Mouse (Mus musculus): Measurements from ENCODE around the gene Pitpnm2. TPM values are rescaled to one million over a fixed set of nuclear protein-coding genes. Genes with fewer than 3 reads are reported as not detected.

The Pitpnm2 gene
- polyA plus RNA-seq, 1 experiment from 2014 or later: 6.0 TPM

DNA sequence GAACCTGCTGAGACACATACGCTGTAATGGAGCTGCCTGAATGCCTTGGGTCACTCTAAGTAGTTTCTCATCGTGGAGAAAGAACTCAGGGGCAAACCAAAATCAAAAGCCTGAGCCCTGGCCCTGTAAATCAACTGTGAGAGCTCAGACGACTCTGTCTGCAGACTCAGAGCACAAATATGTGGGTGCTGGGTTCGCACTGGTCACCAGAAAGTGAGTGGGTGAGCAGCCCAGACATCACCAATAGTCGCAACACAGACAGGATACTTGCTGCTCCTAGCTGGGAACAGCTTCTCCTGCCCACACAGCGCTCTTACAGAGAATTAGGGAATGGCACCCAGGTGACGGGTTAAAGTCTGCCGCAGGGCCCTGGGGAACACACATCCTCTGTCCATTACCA lies 4.0 kb upstream of the Pitpnm2 start:
- Histone ChIP-seq H3K27ac (ENCODE audit: low read depth, low read length) (no peak overlapping the region), H3K9me3 (ENCODE audit: control insufficient read depth, low read length) (no peaks in the 10 kb centered on the region), H3K9ac (ENCODE audit: low read depth, low read length) (no peak overlapping the region), H3K36me3 (ENCODE audit: control insufficient read depth, insufficient read depth, low read length) (0 out of 2 replicates have a peak, but pooled peaks cover 5% of the 10 kb centered on the region), H3K4me3 (ENCODE audit: low read depth, low read length) (no peak overlapping the region), H3K4me2 (replicated peaks; ENCODE audit: low read depth, low read length) (no peak overlapping the region), H3K4me1 (replicated peaks; ENCODE audit: control insufficient read depth, insufficient read depth, low read length) (peaks cover 6% of the 10 kb centered on the region), H3K27me3 (ENCODE audit: control insufficient read depth, insufficient read depth, low read length) (no peaks in the 10 kb centered on the region)
- ATAC-seq (ENCODE audit: low FRiP score): no peak
- no peak for DNase-seq (ENCODE audit: low spot score)
- 86% methylated on average over 8 of the region's 8 CpGs for WGBS

DNA sequence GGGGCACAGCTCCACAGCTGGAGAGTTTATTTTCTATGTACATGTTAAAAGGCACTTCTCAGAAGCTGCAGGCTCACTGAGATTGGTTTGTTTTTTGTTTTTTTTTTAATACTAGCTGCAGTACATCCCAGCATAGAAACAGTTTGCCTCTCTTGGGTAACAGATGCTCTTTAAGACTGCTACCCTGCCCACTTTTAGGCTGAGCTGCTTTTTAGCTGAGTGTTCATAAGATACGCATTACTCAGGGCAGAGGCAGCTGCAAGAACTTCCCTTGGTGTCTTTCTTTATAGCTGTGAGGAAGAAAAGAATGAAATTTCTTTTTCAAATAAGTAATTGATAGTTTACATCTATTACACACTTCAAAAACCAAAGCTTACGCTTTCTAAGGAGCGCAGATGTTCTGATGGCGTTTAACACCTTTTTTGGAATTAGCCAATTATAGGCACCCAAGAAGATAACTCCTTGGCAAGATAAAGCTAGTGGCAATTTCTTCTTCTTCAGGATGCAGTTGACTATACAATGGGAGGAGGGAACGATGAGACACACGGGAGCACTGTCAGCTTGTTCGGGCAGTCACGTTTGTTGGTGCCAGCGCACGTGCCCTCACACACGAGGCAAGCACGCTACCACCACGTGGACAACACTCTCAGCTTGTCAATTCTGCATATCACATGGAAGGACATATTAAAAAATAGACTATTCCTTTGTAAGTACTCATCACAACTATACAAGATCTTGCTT lies 3.2 kb upstream of the Pitpnm2 start:
- no peak overlapping the region for H3K4me3 ChIP-seq (ENCODE audit: low read depth, low read length)
- no peak for ATAC-seq (ENCODE audit: low FRiP score)
- no peaks in the 10 kb centered on the region for H3K9me3 ChIP-seq (ENCODE audit: control insufficient read depth, low read length)
- H3K36me3 ChIP-seq (ENCODE audit: control insufficient read depth, insufficient read depth, low read length): 0 out of 2 replicates have a peak, but pooled peaks cover 5% of the 10 kb centered on the region
- no peak for DNase-seq (ENCODE audit: low spot score)
- WGBS: 95% methylated on average over 13 of the region's 13 CpGs
- H3K4me2 ChIP-seq (replicated peaks; ENCODE audit: low read depth, low read length): no peak overlapping the region
- no peak overlapping the region for H3K27ac ChIP-seq (ENCODE audit: low read depth, low read length)
- H3K4me1 ChIP-seq (replicated peaks; ENCODE audit: control insufficient read depth, insufficient read depth, low read length): peaks cover 6% of the 10 kb centered on the region
- H3K27me3 ChIP-seq (ENCODE audit: control insufficient read depth, insufficient read depth, low read length): no peaks in the 10 kb centered on the region
- no peak overlapping the region for H3K9ac ChIP-seq (ENCODE audit: low read depth, low read length)

GRCm38 (mm10) chr5:124251070-124251469 lies 1.5 kb upstream of the Pitpnm2 start:
- Histone ChIP-seq H3K4me1 (replicated peaks; ENCODE audit: control insufficient read depth, insufficient read depth, low read length) (peaks cover 6% of the 10 kb centered on the region), H3K36me3 (ENCODE audit: control insufficient read depth, insufficient read depth, low read length) (no peaks in the 10 kb centered on the region), H3K27me3 (ENCODE audit: control insufficient read depth, insufficient read depth, low read length) (no peaks in the 10 kb centered on the region), H3K9ac (ENCODE audit: low read depth, low read length) (no peak overlapping the region), H3K4me2 (replicated peaks; ENCODE audit: low read depth, low read length) (no peak overlapping the region), H3K4me3 (ENCODE audit: low read depth, low read length) (no peak overlapping the region), H3K9me3 (ENCODE audit: control insufficient read depth, low read length) (no peaks in the 10 kb centered on the region), H3K27ac (ENCODE audit: low read depth, low read length) (no peak overlapping the region)
- 90% methylated on average over 5 of the region's 5 CpGs for WGBS
- ATAC-seq (ENCODE audit: low FRiP score): no peak
- no peak for DNase-seq (ENCODE audit: low spot score)

DNA sequence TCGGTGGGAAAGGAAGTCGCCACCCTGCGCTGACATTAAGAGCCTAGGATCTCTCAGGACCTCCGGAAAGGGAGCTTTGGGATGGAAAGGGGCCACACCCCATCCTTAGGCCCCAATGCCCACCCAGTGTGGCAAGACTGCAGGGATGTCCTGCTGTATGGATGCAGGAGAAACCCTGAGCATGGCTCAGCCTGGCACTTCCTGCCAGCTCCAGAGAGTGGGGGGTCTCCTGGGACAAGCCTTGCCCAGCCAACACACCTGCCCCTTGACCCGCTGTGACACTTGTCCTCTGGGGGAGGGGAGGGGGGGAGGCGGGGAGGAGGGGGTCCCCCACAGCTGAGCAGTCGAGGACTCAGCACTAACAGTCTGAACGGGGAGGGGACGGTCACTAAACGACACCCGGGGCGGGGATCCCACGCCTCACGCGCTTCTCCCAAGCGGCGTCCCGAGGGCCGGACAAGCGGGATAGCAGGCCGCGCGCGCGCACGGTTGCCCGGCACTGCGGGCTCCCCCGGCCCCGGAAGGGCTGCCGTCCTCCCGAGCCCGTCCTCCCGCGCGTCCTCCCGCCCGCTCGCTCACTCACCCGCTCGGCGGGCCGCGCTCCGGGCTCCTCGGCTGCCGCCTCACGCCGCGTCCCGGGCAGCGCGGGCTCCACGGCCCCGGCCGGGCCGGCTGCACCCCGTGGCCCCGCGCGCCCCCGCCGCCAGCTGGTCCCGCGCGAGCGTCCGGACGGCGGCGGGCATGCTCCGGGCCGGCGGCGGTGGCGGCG lies 531 bp downstream of the Pitpnm2 start:
- DNase-seq (ENCODE audit: low spot score): peak; percentile 71
- Histone ChIP-seq H3K4me1 (replicated peaks; ENCODE audit: control insufficient read depth, insufficient read depth, low read length) (peaks cover 6% of the 10 kb centered on the region), H3K36me3 (ENCODE audit: control insufficient read depth, insufficient read depth, low read length) (no peaks in the 10 kb centered on the region), H3K27ac (ENCODE audit: low read depth, low read length) (peak overlapping the region; percentile 71), H3K4me3 (ENCODE audit: low read depth, low read length) (peak overlapping the region; percentile 60), H3K9ac (ENCODE audit: low read depth, low read length) (peak overlapping the region; percentile 87), H3K27me3 (ENCODE audit: control insufficient read depth, insufficient read depth, low read length) (no peaks in the 10 kb centered on the region), H3K9me3 (ENCODE audit: control insufficient read depth, low read length) (no peaks in the 10 kb centered on the region), H3K4me2 (replicated peaks; ENCODE audit: low read depth, low read length) (peak overlapping the region; percentile 92)
- WGBS: 1% methylated on average over 23 of the region's 77 CpGs
- peak; percentile 65 for ATAC-seq (ENCODE audit: low FRiP score)

GRCm38 (mm10) chr5:124247986-124248626 lies 1.5 kb downstream of the Pitpnm2 start:
- H3K4me2 ChIP-seq (replicated peaks; ENCODE audit: low read depth, low read length): peak overlapping the region; percentile 7
- WGBS: 23% methylated on average over 9 of the region's 9 CpGs
- peaks cover 6% of the 10 kb centered on the region for H3K4me1 ChIP-seq (replicated peaks; ENCODE audit: control insufficient read depth, insufficient read depth, low read length)
- no peak overlapping the region for H3K4me3 ChIP-seq (ENCODE audit: low read depth, low read length)
- H3K9ac ChIP-seq (ENCODE audit: low read depth, low read length): no peak overlapping the region
- no peaks in the 10 kb centered on the region for H3K9me3 ChIP-seq (ENCODE audit: control insufficient read depth, low read length)
- H3K36me3 ChIP-seq (ENCODE audit: control insufficient read depth, insufficient read depth, low read length): no peaks in the 10 kb centered on the region
- DNase-seq (ENCODE audit: low spot score) (no peak), ATAC-seq (ENCODE audit: low FRiP score) (no peak)
- no peaks in the 10 kb centered on the region for H3K27me3 ChIP-seq (ENCODE audit: control insufficient read depth, insufficient read depth, low read length)
- H3K27ac ChIP-seq (ENCODE audit: low read depth, low read length): no peak overlapping the region

GRCm38 (mm10) chr5:124247296-124247695 lies 2.3 kb downstream of the Pitpnm2 start:
- WGBS: 29% methylated on average over 7 of the region's 7 CpGs

DNA sequence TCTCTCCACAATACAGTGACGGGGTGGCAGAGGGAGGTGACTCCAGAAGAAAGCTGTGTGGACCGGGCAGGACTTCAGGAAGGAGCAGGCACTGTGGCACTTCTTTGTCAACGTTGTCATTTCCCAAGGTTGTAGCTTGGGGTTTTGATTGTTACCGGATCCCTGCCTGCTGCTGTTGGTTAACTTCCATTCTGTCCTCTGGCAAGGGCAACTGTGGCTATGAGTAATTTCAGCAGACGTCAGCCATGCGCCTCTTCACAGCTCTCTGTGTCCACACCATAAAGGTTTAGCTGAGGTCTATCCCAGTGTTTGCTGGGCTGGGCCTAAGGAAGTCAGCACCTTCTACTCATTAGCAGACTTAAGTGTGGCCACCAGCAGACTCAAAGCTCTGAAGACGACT lies 4.7 kb downstream of the Pitpnm2 start:
- no peak overlapping the region for H3K9ac ChIP-seq (ENCODE audit: low read depth, low read length)
- no peaks in the 10 kb centered on the region for H3K27me3 ChIP-seq (ENCODE audit: control insufficient read depth, insufficient read depth, low read length)
- ATAC-seq (ENCODE audit: low FRiP score): no peak
- no peaks in the 10 kb centered on the region for H3K36me3 ChIP-seq (ENCODE audit: control insufficient read depth, insufficient read depth, low read length)
- no peaks in the 10 kb centered on the region for H3K9me3 ChIP-seq (ENCODE audit: control insufficient read depth, low read length)
- H3K4me3 ChIP-seq (ENCODE audit: low read depth, low read length): no peak overlapping the region
- no peak overlapping the region for H3K4me2 ChIP-seq (replicated peaks; ENCODE audit: low read depth, low read length)
- DNase-seq (ENCODE audit: low spot score): no peak
- 90% methylated on average over 7 of the region's 7 CpGs for WGBS
- no peak overlapping the region for H3K27ac ChIP-seq (ENCODE audit: low read depth, low read length)
- peaks cover 14% of the 10 kb centered on the region for H3K4me1 ChIP-seq (replicated peaks; ENCODE audit: control insufficient read depth, insufficient read depth, low read length)

More at GRCm38 (mm10) chr5:124247296-124247695, 2.3 kb downstream of the Pitpnm2 start:
- Histone ChIP-seq H3K36me3 (ENCODE audit: control insufficient read depth, insufficient read depth, low read length) (no peaks in the 10 kb centered on the region), H3K27ac (ENCODE audit: low read depth, low read length) (no peak overlapping the region), H3K27me3 (ENCODE audit: control insufficient read depth, insufficient read depth, low read length) (no peaks in the 10 kb centered on the region), H3K4me3 (ENCODE audit: low read depth, low read length) (no peak overlapping the region), H3K9me3 (ENCODE audit: control insufficient read depth, low read length) (no peaks in the 10 kb centered on the region), H3K4me1 (replicated peaks; ENCODE audit: control insufficient read depth, insufficient read depth, low read length) (peaks cover 6% of the 10 kb centered on the region), H3K9ac (ENCODE audit: low read depth, low read length) (no peak overlapping the region), H3K4me2 (replicated peaks; ENCODE audit: low read depth, low read length) (no peak overlapping the region; the same call in 1 of the 2 replicates)
- no peak for DNase-seq (ENCODE audit: low spot score)
- no peak for ATAC-seq (ENCODE audit: low FRiP score)

DNA sequence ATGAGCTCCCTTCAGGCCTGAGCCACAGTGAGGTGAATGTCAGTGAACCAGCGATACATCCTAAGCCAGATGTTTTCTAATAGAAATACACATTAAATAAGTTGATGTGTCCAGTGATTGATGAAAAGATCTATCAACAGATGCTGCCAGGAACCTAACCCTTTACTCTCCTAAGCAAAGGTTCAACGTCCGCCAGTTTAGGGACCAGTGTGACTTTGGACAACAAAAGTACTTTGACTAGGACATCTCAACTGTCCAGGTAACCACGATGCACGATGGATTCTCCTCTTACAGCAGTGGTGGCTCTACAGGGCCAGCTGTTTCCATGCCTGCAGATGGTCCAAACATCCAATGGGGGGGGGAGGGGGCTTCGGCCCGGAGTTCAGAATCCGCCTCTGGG lies 5.1 kb downstream of the Pitpnm2 start:
- Histone ChIP-seq H3K36me3 (ENCODE audit: control insufficient read depth, insufficient read depth, low read length) (no peaks in the 10 kb centered on the region), H3K27ac (ENCODE audit: low read depth, low read length) (no peak overlapping the region), H3K4me1 (replicated peaks; ENCODE audit: control insufficient read depth, insufficient read depth, low read length) (peaks cover 14% of the 10 kb centered on the region), H3K9ac (ENCODE audit: low read depth, low read length) (no peak overlapping the region), H3K27me3 (ENCODE audit: control insufficient read depth, insufficient read depth, low read length) (no peaks in the 10 kb centered on the region), H3K4me2 (replicated peaks; ENCODE audit: low read depth, low read length) (no peak overlapping the region), H3K4me3 (ENCODE audit: low read depth, low read length) (no peak overlapping the region), H3K9me3 (ENCODE audit: control insufficient read depth, low read length) (no peaks in the 10 kb centered on the region)
- WGBS: 92% methylated on average over 8 of the region's 8 CpGs
- ATAC-seq (ENCODE audit: low FRiP score) (no peak), DNase-seq (ENCODE audit: low spot score) (no peak)
